13 mouse cellular contexts compared by ENCODE assay signal in genomic region chr3:73058190-73058589, GRCm38 (mm10). TPM values are rescaled to one million over a fixed set of nuclear protein-coding genes. Genes with fewer than 3 reads are reported as not detected.
DNase-seq lines count a peak whose midpoint lies in the region; ATAC-seq and TF ChIP-seq lines count a peak whose summit lies in the region.
"Had no signal": no experiment of that assay in that cellular context is flagged by ENCODE, and none has a peak within 500 bp of the region (broad histone marks: within the 10 kb centered on the region; RNA-seq: fewer than 3 reads in every experiment).

No protein-coding gene starts in this region.

- H3K4me3 ChIP-seq in layer of hippocampus, adult 2 months = peak overlapping the region; percentile 52
- H3K4me3 ChIP-seq in embryonic facial prominence, embryonic 15.5 days (replicated peaks) = no peak overlapping the region
- H3K4me3 ChIP-seq in hindbrain, embryonic 12.5 days = peak overlapping the region; percentile 58
- peak overlapping the region; percentile 57; the same call in 1 of the 2 replicates for H3K4me3 ChIP-seq in neural tube, embryonic 12.5 days
- H3K4me3 ChIP-seq: myocyte had no signal

- peak in 1 of 2 experiments; percentile 31 for DNase-seq in layer of hippocampus, adult 2 months (ENCODE audit: low spot score in 2 of 2)
- no peak for DNase-seq in layer of hippocampus, adult 9-10 months (ENCODE audit: low spot score)
- no peak for DNase-seq in testis, postnatal 10 days (ENCODE audit: low spot score)
- no peak for DNase-seq in frontal cortex, postnatal 10 days (ENCODE audit: low spot score in 2 of 2)
- DNase-seq: adrenal gland, adult 8-10 months; gastrocnemius, postnatal 10 days had no signal

- WGBS in embryonic facial prominence, embryonic 15.5 days = 14% methylated on average over 4 of the region's 4 CpGs
- 19% methylated on average over 4 of the region's 4 CpGs for WGBS in hindbrain, embryonic 12.5 days
- WGBS in neural tube, embryonic 12.5 days = 20% methylated on average over 4 of the region's 4 CpGs

- H3K27me3 ChIP-seq in embryonic facial prominence, embryonic 15.5 days = peaks cover 36% of the 10 kb centered on the region
- H3K27me3 ChIP-seq in hindbrain, embryonic 12.5 days = peaks cover 13% of the 10 kb centered on the region
- H3K27me3 ChIP-seq in neural tube, embryonic 12.5 days (replicated peaks) = peaks cover 18% of the 10 kb centered on the region

- TF ChIP-seq CTCF in layer of hippocampus, adult 2 months (conservative IDR thresholded peaks at IDR 0.05) = no peak

- ATAC-seq in embryonic facial prominence, embryonic 15.5 days (ENCODE audit: insufficient number of reproducible peaks, low FRiP score, low TSS enrichment, low read depth) = no peak
- no peak for ATAC-seq in hindbrain, embryonic 12.5 days (ENCODE audit: low FRiP score)
- ATAC-seq in neural tube, embryonic 12.5 days (ENCODE audit: low FRiP score, low read depth) = no peak
- ATAC-seq in cerebellum, adult (ENCODE audit: insufficient number of reproducible peaks, low FRiP score, low TSS enrichment) = no peak

- H3K4me2 ChIP-seq in embryonic facial prominence, embryonic 15.5 days (replicated peaks) = peak overlapping the region; percentile 82
- peak overlapping the region; percentile 83 for H3K4me2 ChIP-seq in hindbrain, embryonic 12.5 days (replicated peaks)
- peak overlapping the region; percentile 77 for H3K4me2 ChIP-seq in neural tube, embryonic 12.5 days (replicated peaks)

- H3K9me3 ChIP-seq in embryonic facial prominence, embryonic 15.5 days (replicated peaks) = no peaks in the 10 kb centered on the region
- H3K9me3 ChIP-seq in hindbrain, embryonic 12.5 days (replicated peaks) = no peaks in the 10 kb centered on the region
- H3K9me3 ChIP-seq in neural tube, embryonic 12.5 days = no peaks in the 10 kb centered on the region
- H3K9me3 ChIP-seq: G1E had no signal

- peaks cover 16% of the 10 kb centered on the region; the same call in 1 of the 2 replicates for H3K4me1 ChIP-seq in embryonic facial prominence, embryonic 15.5 days
- peaks cover 16% of the 10 kb centered on the region for H3K4me1 ChIP-seq in hindbrain, embryonic 12.5 days
- no peaks in the 10 kb centered on the region for H3K4me1 ChIP-seq in neural tube, embryonic 12.5 days

- H3K36me3 ChIP-seq in embryonic facial prominence, embryonic 15.5 days = no peaks in the 10 kb centered on the region
- H3K36me3 ChIP-seq in hindbrain, embryonic 12.5 days = no peaks in the 10 kb centered on the region
- no peaks in the 10 kb centered on the region for H3K36me3 ChIP-seq in neural tube, embryonic 12.5 days
- H3K36me3 ChIP-seq: G1E had no signal

- no peak overlapping the region for H3K9ac ChIP-seq in embryonic facial prominence, embryonic 15.5 days
- peak overlapping the region; percentile 74; the same call in 1 of the 2 replicates for H3K9ac ChIP-seq in hindbrain, embryonic 12.5 days
- no peak overlapping the region for H3K9ac ChIP-seq in neural tube, embryonic 12.5 days
- H3K9ac ChIP-seq: liver, embryonic 14.5 days had no signal

- peak overlapping the region; percentile 77 for H3K27ac ChIP-seq in layer of hippocampus, adult 2 months
- H3K27ac ChIP-seq in embryonic facial prominence, embryonic 15.5 days (replicated peaks) = no peak overlapping the region
- H3K27ac ChIP-seq in hindbrain, embryonic 12.5 days = no peak overlapping the region
- H3K27ac ChIP-seq in neural tube, embryonic 12.5 days = no peak overlapping the region
- H3K27ac ChIP-seq: liver, embryonic 14.5 days had no signal

RNA-seq across cellular contexts. Expression of gene Slitrk3, which starts 0.6 kb away (rescaled TPM):
- total RNA-seq in layer of hippocampus, adult 2 months (2021) = 100 to 1,000 TPM in 1 of 2 experiments, 10 to 100 TPM in 1; 94.3 to 100 TPM
- polyA plus RNA-seq in embryonic facial prominence, embryonic 15.5 days (2015; fragmentation: Nextera tagmentation; extraction: Ambion mirVana) = 3.1 and 3.2 TPM in 2 replicates
- 8.5 and 9.0 TPM in 2 replicates for polyA plus RNA-seq in hindbrain, embryonic 12.5 days (2016; fragmentation: Nextera tagmentation; extraction: Ambion mirVana)
- polyA plus RNA-seq in neural tube, embryonic 12.5 days (2016; fragmentation: Nextera tagmentation; extraction: Ambion mirVana) = 7.9 and 8.4 TPM in 2 replicates
- polyA plus RNA-seq: G1E, myocyte had no signal
